Mouse (Mus musculus): ENCODE data around the gene Slc39a9.

Gene Slc39a9

DNA sequence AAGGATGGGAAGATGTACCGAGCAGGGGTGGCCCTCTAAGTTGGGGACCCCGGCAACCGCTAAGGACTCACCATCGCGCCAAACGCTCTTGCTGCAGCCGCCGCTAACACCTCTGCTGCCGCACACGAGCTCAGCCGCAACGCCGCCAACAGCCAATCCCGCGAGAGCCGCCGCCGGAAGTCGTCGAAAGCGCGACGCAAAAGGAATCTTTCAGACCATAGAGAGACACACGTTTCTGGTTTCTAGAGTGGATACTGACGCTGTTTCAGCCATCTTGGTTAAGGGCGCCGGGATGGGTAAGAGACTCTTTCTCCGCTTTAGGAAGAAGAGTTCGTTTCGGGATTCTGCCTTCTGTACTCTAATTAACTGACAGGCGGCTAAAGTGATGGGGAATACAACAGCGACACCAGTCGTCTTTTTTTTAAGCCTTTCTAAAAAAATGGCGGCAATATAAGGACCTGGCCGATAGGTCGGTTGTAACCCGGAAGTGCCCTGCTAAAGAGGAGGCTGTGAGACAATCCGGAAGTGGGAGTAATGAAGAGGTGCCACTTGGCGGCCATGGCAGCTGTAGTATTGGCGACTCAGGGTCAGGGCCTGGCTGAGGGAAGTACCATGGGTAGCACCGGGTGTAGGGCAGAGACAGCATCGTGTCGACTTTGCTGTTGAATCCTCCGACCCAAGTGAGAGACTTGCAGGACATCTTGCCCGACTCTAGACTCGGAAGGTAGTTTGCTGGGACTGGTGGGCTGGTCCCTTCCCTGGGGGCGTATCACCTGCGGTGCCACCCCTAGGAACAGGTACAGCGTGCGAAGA, at the start of gene Slc39a9, which contains the start of gene Erh:
TSS of gene Slc39a9 (plus strand) at position 191 of the 813 bp plus-strand sequence.
TSS of gene Erh (minus strand) at position 649 of the 813 bp plus-strand sequence.
- peak; percentile 92 for DNase-seq (ENCODE audit: low read depth, low spot score)

DNA sequence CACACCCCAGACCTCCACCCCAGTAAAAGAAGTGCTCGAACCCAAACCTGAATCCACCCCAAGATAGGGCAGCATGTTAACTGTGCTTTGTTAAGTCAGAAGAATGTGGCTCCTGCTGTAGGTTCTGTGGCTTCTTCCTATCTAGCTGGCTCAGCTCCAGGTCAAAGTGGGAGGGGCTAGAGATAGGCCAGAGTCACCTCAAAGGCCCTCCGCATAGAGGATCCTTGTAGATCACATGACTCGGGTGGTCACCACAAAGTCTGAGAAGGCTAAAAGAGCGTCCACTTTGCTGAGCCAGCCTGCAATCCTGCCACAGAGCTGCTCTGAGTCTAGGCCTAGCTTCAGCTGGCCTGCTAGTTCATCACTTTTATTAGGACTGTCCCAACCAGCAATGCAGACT, 49.5 kb upstream of the Slc39a9 start:
- no peak for DNase-seq (ENCODE audit: low read depth, low spot score)

DNA sequence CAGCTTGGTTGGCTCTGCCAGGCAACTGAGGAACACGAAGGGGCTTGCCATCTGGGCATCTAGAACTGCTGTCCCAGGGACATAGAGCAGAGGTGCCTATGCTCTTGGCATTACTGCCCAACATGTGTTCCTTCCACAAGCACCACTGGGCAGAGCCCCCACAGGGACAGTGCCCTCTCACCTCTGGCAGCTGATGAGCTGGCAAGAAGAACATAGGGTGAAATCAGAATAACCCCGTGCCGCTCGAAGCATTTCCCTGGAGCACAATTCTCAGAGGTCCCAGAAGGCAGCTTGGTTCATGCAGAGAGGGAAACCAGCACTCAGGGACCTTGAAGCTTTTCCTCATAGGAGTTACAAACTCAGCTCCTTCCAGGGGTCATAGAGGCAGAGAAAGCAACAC, 48.9 kb upstream of the Slc39a9 start:
- DNase-seq (ENCODE audit: low read depth, low spot score), result no peak

DNA sequence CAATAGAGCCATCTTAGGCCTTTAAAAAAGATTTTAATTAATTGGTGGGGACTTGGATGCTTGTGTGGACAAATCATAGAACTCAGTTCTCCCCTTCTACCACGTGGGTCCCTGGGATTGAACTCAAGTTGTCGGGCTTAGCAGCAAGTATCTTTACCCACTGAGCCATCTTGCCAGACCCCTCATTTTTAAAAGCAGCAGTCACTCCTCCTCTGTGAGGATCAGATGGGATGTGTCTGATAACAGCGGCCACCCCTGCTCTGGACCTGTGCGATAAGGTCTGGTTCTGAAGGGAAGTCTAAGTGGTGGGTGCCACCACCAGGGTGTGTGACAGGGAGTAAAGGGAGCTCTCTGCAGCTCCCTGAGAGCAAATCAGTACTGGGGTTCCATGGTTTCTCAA, 48.1 kb upstream of the Slc39a9 start:
- no peak for DNase-seq (ENCODE audit: low read depth, low spot score)

DNA sequence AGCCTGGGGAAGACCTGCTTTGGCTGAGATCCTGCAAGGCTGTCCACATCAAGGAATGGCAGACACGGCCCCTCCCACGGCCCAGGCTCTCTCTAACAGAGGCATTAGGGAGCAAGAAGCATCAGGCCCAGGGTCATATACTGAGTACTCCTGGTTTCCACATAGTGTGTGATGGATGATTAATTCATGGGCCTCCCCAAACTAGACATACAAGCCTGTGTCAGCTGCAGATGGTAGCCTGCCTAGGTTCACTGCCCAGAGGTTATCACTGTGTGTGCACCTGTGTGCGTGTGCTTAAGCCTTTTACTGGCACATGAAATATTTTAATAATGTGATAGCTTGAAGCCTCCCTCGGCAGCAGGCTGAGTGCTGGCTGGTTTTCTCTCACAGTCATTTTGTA, 47.7 kb upstream of the Slc39a9 start:
- no peak for DNase-seq (ENCODE audit: low read depth, low spot score)

DNA sequence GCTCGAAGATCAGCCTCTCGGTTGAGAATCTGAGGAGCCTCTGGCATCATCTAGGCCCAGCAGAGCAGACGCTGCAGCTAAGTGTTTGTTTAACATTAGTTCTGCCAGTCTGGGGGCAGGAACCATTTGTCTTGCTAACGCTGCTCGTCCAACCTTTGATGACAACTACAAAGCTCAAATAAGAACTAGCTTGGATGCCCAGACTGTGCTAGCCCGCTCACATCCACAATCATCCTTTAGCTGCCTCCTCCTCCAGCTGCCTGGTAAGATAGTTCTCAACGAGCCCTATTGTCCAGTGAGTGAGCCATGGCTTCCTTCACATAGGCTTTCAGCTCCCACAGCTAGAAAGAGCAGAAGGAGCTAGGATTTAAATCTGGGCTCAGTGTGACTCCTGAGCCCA, 45.4 kb upstream of the Slc39a9 start:
- no peak for DNase-seq (ENCODE audit: low read depth, low spot score)

DNA sequence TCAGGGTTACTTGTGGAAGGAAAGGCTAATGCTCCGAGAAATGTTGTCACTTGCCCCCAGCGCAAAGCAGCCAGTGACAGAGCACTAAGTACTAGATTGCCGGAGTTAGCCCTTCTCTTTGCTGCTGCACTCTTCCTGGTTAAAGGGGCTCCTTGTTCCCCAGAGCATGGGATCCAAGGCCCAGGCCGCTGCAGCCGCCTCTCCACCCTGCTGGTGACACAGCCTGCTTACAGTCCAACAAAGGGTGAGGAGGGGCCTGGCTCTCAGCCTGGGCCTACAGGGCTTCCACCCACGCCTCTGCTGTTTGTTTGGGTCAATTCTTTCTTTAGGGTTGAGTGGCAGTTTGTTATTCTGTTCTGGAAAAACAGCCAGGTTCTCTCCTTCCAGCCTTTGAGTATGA, 44.9 kb upstream of the Slc39a9 start:
- DNase-seq (ENCODE audit: low read depth, low spot score), result no peak

DNA sequence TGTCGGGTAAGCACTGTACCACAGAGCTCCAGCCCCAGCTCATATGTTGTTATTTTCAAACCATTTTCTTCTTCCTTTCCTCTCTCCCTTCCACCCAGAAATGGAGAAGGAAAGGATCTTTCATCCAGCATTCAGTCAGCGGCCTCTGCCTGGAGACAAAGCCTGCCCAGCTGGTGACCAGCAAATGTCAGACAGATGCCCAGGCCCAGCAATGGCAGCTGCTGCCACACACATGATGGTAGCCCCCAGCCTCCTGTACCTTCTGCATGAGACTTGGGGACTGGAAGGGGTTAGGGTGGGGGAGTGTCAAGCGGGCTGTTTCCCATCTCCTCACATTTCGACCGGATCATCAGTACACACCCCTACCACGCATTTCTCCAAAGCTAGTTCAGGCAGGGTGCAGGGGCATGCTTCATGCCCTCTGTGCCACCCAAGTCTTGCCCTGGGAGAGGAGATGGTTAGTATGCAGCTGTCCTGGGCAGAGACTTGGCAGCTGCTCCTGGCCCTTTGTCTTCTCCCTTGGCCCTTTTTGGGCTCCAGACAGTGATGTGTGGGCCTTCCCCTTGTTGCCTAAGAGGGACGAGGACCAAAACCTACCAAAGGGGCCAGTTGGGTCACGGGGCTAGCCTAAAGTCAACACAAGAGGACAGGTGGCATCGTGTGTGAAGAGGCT, 42.0 kb upstream of the Slc39a9 start:
- no peak for DNase-seq (ENCODE audit: low read depth, low spot score)

DNA sequence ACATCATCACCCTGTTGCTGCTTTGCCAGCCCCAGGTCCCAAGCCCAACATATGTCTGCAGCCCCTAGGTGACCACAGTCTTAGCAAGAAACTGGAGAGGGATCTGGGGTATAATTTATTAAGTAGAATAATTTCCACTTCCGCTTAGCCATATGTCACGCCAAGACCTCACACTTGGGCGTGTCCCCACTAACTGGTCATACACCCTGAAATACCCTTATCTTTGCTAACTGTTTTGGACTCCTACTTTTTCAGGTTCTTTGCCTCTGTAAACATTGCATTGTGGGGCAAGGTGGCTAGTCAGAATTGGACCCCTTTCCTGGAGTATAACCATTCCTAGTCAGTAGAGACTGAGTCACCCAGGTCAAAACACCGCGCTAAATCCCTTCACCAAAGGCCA, 41.3 kb upstream of the Slc39a9 start:
- no peak for DNase-seq (ENCODE audit: low read depth, low spot score)

DNA sequence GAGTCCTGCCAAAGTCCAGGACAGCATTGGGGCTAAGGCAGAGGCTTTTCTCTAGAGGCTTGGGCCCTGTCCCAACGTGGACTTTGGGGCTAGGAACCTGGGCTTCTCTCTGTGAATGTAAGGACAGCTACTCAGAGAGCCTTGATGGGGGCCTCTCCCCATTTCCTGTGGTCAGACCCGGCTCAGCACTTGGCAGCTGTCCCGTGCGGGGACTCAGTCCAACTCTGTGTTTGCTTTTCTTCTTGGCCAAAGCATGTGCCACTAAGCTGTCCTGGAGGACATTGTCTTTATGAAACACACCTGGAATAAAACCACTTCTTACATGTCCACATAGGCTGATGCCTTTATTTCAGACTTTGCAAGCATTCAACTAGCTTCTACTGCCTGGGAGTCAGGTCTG, 40.1 kb upstream of the Slc39a9 start:
- DNase-seq (ENCODE audit: low read depth, low spot score), result no peak

DNA sequence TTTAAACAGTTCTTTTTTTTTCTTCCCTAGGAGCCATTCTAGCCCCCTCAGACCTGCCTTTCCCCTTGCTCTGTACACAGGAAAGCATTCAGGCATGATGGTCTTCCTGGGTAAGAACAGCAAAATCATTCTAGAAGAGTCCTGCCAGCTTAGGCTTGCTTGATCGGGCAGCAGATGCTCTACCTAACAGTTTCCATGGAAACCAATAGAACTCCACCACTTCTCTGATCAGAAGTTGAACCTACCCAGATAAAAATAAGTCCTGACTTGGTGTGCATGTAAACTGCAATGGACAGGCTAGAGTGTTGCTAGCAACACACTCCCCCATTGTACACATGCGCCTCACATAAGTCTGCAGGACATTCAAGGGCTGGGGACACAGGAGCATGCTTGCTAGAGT, 39.5 kb upstream of the Slc39a9 start:
- DNase-seq (ENCODE audit: low read depth, low spot score), result no peak

DNA sequence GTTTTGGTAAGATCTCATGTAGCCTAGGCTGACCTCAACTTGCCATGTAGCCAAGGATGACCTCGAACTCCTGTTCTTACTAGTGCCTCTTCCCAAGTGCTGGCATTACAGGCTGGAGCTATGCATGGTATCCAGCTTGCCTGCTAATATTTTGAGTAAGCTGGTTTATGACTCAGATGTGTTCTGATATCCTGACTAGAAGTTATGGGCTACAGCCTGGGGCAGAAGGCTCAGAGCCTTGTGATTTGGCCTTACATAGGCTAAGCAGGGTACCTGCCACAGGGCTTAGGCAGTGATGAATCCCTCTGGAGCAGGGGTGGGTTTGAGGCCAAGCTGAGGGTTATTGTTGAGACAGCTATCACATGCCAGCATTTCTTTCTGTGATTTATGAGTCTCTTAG, 35.1 kb upstream of the Slc39a9 start:
- DNase-seq (ENCODE audit: low read depth, low spot score), result no peak

DNA sequence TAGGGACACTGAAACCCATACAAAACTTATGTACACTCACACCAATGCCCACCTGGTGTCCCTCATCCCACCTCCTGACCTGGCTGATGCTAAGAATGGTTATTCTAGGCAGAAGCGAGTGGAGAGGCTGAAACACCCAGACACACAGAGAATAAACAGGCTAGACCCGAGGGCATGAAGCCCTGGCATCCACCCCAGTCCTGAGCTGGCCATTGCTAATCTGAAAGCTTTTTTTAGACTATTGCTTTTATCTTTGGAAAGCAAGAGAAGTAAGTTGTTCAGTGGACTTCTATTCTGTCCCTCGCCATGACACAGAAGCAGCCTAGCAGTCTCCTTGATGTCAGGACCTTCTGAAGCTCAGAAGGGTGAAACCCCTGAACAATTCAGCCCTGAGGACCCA, 33.8 kb upstream of the Slc39a9 start:
- no peak for DNase-seq (ENCODE audit: low read depth, low spot score)

DNA sequence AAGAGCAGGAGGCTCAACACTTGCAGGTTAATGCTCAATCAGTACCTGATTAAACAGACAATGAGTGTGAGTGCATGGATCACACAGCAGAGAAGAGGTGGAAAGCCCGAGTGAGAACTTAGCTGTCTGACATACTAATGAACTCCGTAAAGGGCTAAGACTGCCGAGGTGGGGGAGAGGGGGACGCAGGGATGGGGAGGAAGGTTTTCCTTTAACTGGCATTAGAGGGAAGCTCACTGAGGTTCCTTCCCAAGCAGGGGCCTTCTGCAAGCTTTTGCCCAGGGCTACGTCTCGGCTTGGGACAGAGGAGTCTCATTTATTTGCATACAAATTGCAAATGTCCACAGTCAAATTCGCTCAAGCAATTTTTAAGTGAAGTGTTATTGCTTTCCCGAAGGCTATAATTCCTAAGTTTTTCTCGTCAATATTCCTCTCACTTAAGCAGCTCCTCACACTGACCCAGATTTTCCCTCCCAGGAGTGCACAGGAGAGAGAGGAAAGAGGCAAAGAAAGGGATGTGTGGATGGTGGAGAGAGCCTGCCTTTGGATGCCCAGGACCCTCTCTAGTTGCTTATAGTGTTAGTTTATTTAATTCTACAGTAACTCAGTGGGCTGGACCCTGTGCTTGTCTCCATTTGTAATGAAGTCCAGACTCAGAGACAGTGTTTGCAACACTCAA, 31.4 kb upstream of the Slc39a9 start:
- DNase-seq (ENCODE audit: low read depth, low spot score), result no peak

DNA sequence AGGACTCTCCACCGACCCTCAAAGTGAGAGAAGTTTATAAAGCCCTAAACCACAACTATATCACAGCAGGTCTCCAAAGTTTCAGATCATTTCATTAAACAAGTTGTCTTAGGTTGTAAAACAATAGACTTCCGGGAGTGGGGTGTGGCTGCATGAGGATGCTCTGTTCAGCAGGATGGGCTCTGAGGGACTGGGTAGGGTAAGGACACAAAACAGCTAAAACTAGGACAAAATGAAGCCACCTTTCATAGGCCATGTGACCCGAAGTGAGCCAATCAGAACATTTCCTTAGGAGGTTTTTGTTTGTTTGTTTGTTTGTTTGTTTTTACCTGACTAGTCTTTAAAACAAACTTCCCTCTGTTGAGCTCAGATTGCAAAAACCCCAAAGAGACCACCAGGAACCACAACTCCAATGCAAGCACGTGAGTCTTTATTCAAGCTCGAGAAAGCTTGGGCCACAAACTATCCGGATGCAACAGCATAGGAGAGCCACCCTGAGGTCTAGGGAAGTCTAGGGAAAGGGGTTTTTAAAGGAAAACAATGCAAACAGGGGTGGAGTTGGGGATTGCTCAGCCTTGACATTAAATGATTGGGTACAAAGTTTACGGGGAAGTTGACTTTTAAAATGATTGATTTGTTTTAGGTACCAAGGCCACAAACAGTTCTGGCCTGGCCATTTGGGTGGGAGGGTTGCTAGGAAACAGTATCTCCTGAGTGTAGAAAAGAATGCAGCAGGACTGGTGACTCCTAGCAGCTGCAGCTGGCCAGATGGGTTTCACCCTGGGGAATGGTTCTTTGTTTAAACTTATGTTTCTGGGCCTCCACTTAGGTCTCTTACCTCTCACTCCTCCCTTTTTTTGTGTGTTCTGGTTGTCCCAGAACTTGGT, 28.1 kb upstream of the Slc39a9 start:
- DNase-seq (ENCODE audit: low read depth, low spot score), result no peak

DNA sequence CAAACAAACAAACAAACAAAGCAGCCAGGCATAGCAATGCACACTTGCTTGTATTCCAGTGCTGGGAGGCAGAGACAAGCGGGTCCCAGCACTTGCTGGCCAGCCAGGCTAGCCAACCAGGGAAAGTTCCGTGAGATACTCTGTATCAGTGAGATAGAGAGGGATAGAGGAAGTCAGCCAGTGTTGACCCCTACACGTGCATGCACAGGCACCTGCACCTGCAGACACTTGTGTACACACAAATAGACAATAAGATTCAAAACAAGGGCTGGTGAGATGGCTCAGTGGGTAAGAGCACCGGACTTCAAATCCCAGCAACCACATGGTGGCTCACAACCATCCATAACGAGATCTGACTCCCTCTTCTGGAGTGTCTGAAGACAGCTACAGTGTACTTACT, 23.2 kb upstream of the Slc39a9 start:
- no peak for DNase-seq (ENCODE audit: low read depth, low spot score)

DNA sequence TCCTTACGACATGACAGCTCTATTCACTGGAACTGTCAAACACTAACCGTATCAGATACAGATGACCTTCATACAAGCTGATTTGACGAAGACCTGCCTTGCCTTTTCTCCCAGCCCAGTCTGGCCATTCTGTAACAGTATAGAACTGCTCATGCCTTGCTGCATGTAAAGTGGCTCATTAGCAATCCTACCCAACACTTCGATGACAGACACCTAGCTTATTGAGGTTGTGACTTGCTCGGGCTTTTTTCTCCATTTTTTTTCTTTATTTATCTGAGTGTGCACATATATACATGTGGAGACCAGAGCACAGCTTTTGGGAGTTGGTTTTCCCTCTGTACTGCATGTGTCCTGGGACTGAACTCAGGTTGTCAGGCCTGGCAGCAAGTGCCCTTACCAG, 11.9 kb upstream of the Slc39a9 start:
- no peak for DNase-seq (ENCODE audit: low read depth, low spot score)

DNA sequence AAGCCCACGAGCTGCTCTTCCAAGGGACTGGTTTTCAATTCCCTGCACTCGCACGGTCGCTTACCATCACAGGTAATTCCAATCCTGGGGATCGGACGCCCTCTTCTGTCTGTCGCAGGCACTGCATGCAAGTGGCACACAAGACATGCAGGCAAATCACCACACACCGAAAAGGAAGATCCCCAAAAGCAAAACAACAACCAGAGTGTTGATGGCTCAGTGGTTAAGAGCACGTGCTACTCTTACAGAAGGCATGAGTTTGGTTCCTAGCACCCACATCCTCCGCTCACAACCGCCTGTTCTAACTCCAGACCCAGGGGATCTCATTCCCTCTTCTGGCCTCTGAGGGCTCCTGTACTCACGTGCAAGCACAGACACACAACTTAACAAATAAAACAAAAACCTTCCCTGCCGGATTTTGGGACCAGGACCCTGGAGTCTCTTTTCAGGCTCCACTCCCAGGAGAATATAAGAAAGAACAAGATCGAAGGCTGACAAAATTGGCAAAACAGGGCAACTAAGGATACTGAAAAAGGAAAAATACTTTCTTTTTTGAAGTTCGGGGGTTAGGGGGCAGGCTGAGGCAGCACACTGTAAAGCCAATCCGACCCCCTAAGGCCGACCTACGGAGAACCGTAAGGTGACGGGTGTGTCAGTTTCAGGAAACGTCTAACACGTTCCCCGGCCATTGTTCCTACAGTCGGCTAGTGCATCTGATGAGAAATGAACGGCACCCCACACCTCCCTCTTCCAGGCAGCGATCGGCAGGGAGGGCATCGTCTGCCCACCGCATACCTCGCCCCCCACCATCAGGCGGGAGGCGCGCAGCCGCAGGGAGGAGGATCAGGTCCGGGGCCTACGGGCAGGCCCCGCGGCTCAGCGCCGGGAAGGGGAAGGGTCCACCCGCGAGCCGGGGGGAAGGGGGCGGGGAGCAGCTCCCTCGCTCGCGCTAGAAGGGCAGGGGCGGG, 674 bp upstream of the Slc39a9 start:
- DNase-seq (ENCODE audit: low read depth, low spot score), result no peak

DNA sequence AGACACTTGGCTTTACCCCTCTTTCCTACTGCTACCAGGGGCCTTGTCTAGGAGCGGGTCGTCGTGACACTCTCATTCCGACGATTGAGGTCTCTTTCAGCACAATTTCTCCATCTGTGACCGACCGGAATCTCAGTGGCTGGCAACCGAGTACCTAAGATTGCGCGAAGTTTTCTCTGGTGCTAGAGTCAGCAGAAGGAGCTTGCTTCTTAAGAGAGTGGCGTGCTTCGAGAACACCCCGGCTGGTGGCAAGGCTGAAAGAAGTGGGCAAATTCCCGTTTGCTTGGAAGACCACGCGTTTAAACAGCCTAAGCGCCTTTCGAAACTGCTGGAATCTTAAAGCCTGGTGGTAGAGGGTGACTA, 804 bp downstream of the Slc39a9 start:
- DNase-seq (ENCODE audit: low read depth, low spot score), result no peak

DNA sequence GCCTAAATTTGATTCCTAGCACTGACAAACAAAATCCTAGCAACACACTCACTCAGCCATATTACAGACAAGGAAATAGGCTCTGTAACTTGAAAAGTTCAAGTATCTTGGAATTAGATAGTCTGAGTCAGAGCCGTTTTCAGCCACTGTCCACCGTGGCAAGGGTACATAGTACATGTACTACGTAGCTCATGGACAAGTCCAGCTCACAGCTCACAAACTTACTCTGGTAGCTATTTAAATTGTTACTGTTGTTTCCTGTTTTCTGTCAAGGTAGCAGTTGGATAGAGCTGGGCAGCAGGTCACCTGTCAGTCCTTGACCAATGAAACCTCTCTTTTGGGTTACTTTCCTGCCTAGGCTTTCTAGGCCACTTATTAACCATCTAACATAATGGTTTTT, 2.7 kb downstream of the Slc39a9 start:
- DNase-seq (ENCODE audit: low read depth, low spot score), result no peak

Measured in retina, adult 2 months (tissue).